Mouse (Mus musculus): ENCODE measurements around the gene Casp8. TPM values are rescaled to one million over a fixed set of nuclear protein-coding genes. Genes with fewer than 3 reads are reported as not detected.
A peak's percentile ranks its signal among the peaks of the same experiment; 100 is the strongest.

Gene Casp8
- total and polyA plus RNA-seq, 3 experiments = 36.2 to 59.3 (median 53.3) TPM

- Histone ChIP-seq H3K27ac (ENCODE audit: insufficient read depth, low read depth) (peak overlapping the region; percentile 77), H3K4me3 (replicated peaks in 1 of 3; ENCODE audit: low read depth in 2 of 3, low read length in 2 of 3, poor library complexity in 1 of 3) (peak overlapping the region; percentile 59 to 72 (median 69)), H3K9me3 (replicated peaks; ENCODE audit: low read length) (peaks cover 8% of the 10 kb centered on the region), H3K36me3 (replicated peaks in 1 of 2; ENCODE audit: control insufficient read depth in 1 of 2, insufficient read depth in 1 of 2, low read length in 1 of 2) (peaks cover 14 to 36% of the 10 kb centered on the region in 2 experiments), H3K79me2 (replicated peaks; ENCODE audit: control insufficient read depth, extremely low read depth, insufficient read depth, poor library complexity, severe bottlenecking) (peaks cover 47% of the 10 kb centered on the region), H3K27me3 (replicated peaks) (no peaks in the 10 kb centered on the region), H3K4me2 (ENCODE audit: insufficient read depth, low read depth, poor library complexity, severe bottlenecking) (peak overlapping the region; percentile 99), H3K9ac (ENCODE audit: insufficient read depth, low read depth) (peak overlapping the region; percentile 96), H3K4me1 (ENCODE audit: control insufficient read depth in 1 of 2, insufficient read depth in 2 of 2) (peaks cover 7 to 18% of the 10 kb centered on the region in 2 experiments)
- peak; percentile 71 for DNase-seq (ENCODE audit: extremely low read depth)
- dilution Hi-C loops (cut with MboI; ENCODE audit: extremely low pct_ligation_motif_present, extremely low pct_unique_long_range_greater_than_20kb, low sequenced_read_pairs) (no loop called here), in situ Hi-C loops (cut with MboI; ENCODE audit: low pct_ligation_motif_present, low pct_unique_long_range_greater_than_20kb, low sequenced_read_pairs) (loop anchor here (10.0 kb wide), 1 partner anchor 92 kb away; no protein-coding TSS in a partner anchor)
- TF ChIP-seq UBTF (IDR thresholded peaks at IDR 0.05; ENCODE audit: low read depth, low read length) = no peak
- TF ChIP-seq IRF4 (IDR thresholded peaks at IDR 0.05; ENCODE audit: low read depth, low read length) = peak; percentile 95
- TF ChIP-seq SIN3A (IDR thresholded peaks at IDR 0.05; ENCODE audit: low read length) = peak; percentile 62; the same call in 1 of the 2 replicates
- TF ChIP-seq KAT2A (IDR thresholded peaks at IDR 0.05; ENCODE audit: insufficient replicate concordance, low read length) = no peak
- no peak for TF ChIP-seq JUN (IDR thresholded peaks at IDR 0.05; ENCODE audit: insufficient read depth, low read depth, low read length)
- TF ChIP-seq POLR2A (IDR thresholded peaks at IDR 0.05; ENCODE audit: low read depth, low read length) = peak; percentile 55; the same call in 1 of the 2 replicates
- peak; percentile 42 for TF ChIP-seq ETS1 (conservative IDR thresholded peaks at IDR 0.05; ENCODE audit: low read depth, low read length)
- no peak for TF ChIP-seq ZC3H11A (IDR thresholded peaks at IDR 0.05; ENCODE audit: low read depth, low read length)
- TF ChIP-seq RCOR1 (conservative IDR thresholded peaks at IDR 0.05; ENCODE audit: low read depth, low read length) = 0 out of 2 replicates have a peak, but pooled peaks have one; percentile 42
- TF ChIP-seq ZKSCAN1 (IDR thresholded peaks at IDR 0.05; ENCODE audit: borderline replicate concordance, low read depth, low read length) = no peak
- TF ChIP-seq ZMIZ1 (IDR thresholded peaks at IDR 0.05; ENCODE audit: low read depth, low read length) = 0 out of 2 replicates have a peak, but pooled peaks have one; percentile 58
- TF ChIP-seq MAFK (IDR thresholded peaks at IDR 0.05; ENCODE audit: insufficient replicate concordance, low read length) = no peak
- peak; percentile 87 for TF ChIP-seq ELF1 (IDR thresholded peaks at IDR 0.05; ENCODE audit: low read depth, low read length)
- TF ChIP-seq EP300 (IDR thresholded peaks at IDR 0.05; ENCODE audit: low read length) = peak; percentile 86
- TF ChIP-seq TCF12 (IDR thresholded peaks at IDR 0.05; ENCODE audit: low read depth, low read length) = 0 out of 2 replicates have a peak, but pooled peaks have one; percentile 20
- peak in 1 of 2 experiments; percentile 69; a peak in 3 of 4 replicates for TF ChIP-seq CTCF (conservative IDR thresholded peaks at IDR 0.05 in 1 of 2, IDR thresholded peaks at IDR 0.05 in 1 of 2; ENCODE audit: low read depth in 2 of 2, low read length in 2 of 2)
- TF ChIP-seq MAZ (IDR thresholded peaks at IDR 0.05; ENCODE audit: low read depth, low read length) = peak; percentile 42; the same call in 1 of the 2 replicates
- TF ChIP-seq MAX (IDR thresholded peaks at IDR 0.05; ENCODE audit: low read length) = no peak
- TF ChIP-seq MXI1 (IDR thresholded peaks at IDR 0.05; ENCODE audit: low read depth, low read length) = 0 out of 2 replicates have a peak, but pooled peaks have one; percentile 53
- TF ChIP-seq HCFC1 (IDR thresholded peaks at IDR 0.05; ENCODE audit: low read depth, low read length) = no peak
- TF ChIP-seq USF2 (conservative IDR thresholded peaks at IDR 0.05; ENCODE audit: low read depth, low read length) = no peak
- peak; percentile 74 for TF ChIP-seq TBP (conservative IDR thresholded peaks at IDR 0.05; ENCODE audit: low read depth, low read length)
- TF ChIP-seq E2F4 (IDR thresholded peaks at IDR 0.05; ENCODE audit: insufficient replicate concordance, low read depth, low read length) = no peak
- TF ChIP-seq RAD21 (IDR thresholded peaks at IDR 0.05; ENCODE audit: low read depth, low read length) = peak; percentile 16
- peak; percentile 58; the same call in 1 of the 2 replicates for TF ChIP-seq POLR2AphosphoS2 (IDR thresholded peaks at IDR 0.05; ENCODE audit: low read depth, low read length)
- TF ChIP-seq NRF1 (IDR thresholded peaks at IDR 0.05; ENCODE audit: low read depth, low read length) = no peak
- TF ChIP-seq CHD1 (IDR thresholded peaks at IDR 0.05; ENCODE audit: low read depth, low read length) = no peak
- no peak for TF ChIP-seq BHLHE40 (IDR thresholded peaks at IDR 0.05; ENCODE audit: low read depth, low read length)
- TF ChIP-seq JUND (conservative IDR thresholded peaks at IDR 0.05; ENCODE audit: low read depth, low read length) = no peak; the same call in 1 of the 2 replicates
- TF ChIP-seq MYC (IDR thresholded peaks at IDR 0.05; ENCODE audit: low read depth, low read length) = no peak
- TF ChIP-seq GABPA (IDR thresholded peaks at IDR 0.05; ENCODE audit: insufficient replicate concordance, low read depth, low read length) = no peak
- peak; percentile 73 for TF ChIP-seq CHD2 (IDR thresholded peaks at IDR 0.05; ENCODE audit: low read length)
- peak; percentile 38 for TF ChIP-seq SMC3 (IDR thresholded peaks at IDR 0.05; ENCODE audit: low read depth, low read length)
- TF ChIP-seq MEF2A (IDR thresholded peaks at IDR 0.05; ENCODE audit: borderline replicate concordance, low read depth, low read length) = peak; percentile 56; the same call in 1 of the 2 replicates
- TF ChIP-seq PAX5 (IDR thresholded peaks at IDR 0.05; ENCODE audit: low read length) = no peak
- TF ChIP-seq NELFE (IDR thresholded peaks at IDR 0.05; ENCODE audit: low read depth, low read length) = peak; percentile 45; the same call in 1 of the 2 replicates
- TF ChIP-seq USF1 (IDR thresholded peaks at IDR 0.05; ENCODE audit: low read depth, low read length) = no peak
Measured at GRCm38 (mm10) chr1:58802322-58803273, 7.4 kb downstream of the Casp8 start.
